Mouse (Mus musculus) adrenal gland, adult 8-10 months (tissue): ENCODE data around the gene Ermn. TPM values are rescaled to one million over a fixed set of nuclear protein-coding genes. Genes with fewer than 3 reads are reported as not detected.

Source experiments
- DNase-seq: peaks from one replicate; pipeline ENCODE4 v3.0.0; 2022
- total RNA-seq, 4 experiments: library from RNA; stranded (reverse); gene quantifications; 2 replicates each; pipeline ENCODE4 v1.2.4; 2022

The Ermn gene
- not detected for total RNA-seq

GRCm38 (mm10) chr2:58052821-58053581 is at the start of gene Ermn:
Ermn (minus strand) TSS chr2:58052864.
- DNase-seq, result no peak

DNA sequence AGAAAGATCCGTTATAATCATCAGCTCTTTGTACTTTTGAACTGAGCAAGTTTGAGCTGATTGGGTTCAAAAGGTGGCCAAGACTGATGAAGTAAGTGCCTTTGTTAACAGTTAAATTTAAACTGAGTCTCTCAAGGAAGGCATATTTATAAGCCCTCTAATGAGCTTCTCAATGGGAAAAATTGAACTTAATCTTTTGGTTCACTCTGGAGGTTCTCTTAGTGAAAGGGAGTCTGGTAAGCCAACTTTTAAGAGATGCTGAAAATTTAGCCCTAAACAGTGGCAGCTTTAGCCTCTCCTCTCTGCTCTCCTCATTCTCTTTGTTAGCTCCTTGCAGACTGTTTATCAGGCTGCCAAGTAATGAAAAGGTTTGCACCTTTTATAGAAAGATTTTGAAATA is 42.2 kb upstream of the Ermn start:
- DNase-seq, result no peak

DNA sequence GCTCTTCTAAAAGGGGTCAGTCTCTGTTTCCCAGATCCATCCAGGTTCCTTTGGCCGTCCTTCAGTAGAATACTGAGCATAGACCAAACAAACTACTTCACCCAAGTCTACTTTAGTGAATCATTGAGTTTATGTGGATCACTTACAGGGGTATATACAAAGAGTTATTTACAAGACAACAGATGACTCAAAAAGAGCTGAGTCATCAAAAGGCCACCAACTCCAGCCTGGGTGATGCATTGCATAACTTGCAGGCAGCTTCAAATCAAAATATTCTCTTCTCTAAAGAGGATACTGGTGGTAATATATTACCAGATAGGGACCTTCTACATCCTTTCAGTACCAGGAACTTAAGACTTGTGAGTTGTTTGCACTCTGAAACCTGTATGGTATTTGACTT is 33.8 kb upstream of the Ermn start:
- no peak for DNase-seq

DNA sequence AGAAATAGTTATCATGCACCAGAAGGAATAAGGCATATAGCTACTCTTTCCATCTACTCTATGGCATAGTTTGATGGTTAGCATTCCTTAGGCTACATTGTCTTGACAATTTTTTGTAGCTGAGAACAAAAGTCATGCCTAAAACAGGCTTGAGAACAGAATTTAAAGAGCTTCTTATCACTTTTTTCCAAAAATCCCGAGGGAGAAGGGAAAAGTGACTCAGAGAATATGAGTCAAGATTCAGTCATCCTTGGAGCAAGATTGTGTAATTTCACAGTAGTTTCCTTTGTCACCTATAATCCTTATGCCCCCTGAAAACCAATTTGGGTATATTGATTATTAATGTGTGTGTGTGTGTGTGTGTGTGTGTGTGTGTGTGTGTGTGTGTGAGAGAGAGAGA is 27.2 kb upstream of the Ermn start:
- DNase-seq, result no peak

GRCm38 (mm10) chr2:58055383-58055782 is 2.7 kb upstream of the Ermn start:
- peak; percentile 40 for DNase-seq

- DNase-seq, result no peak
Measured at GRCm38 (mm10) chr2:58041867-58042266, 10.8 kb downstream of the Ermn start.

DNA sequence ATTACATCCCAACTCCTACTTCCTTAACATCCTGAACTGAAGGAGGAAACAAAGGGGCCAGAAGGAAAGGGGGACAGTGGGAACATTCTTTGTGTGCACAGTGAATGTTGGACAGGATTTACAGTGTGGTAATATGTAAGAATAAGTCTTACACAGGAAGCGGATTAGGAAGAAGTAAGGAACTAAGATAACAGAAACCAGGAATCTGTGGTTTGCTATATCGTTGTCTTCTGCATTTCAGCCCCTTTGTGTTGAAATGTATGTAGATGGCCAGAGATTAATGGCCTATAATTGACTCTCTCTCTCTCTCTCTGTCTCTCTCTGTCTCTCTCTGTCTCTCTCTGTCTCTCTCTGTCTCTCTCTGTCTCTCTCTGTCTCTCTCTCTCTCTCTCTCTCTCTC is 15.7 kb downstream of the Ermn start:
- DNase-seq, result no peak

DNA sequence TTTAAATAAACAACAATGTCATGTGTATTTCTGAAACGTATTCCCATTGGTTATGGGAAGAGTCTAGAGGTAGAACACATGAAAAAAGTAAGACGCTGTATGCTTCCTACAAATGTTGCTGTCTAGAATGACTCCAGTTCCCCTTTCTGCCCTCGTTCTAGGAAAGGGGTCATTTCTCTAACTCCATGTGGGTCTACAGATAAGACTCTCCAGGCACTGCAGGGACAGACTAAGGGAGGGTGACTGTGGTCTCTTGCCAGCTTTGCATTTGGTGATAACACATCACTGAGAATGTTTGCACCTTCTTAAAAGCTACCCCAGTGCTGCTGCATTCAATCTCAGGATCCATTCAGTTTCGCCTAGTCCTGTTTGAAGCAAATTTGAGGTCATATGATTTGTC is 17.0 kb downstream of the Ermn start:
- no peak for DNase-seq

DNA sequence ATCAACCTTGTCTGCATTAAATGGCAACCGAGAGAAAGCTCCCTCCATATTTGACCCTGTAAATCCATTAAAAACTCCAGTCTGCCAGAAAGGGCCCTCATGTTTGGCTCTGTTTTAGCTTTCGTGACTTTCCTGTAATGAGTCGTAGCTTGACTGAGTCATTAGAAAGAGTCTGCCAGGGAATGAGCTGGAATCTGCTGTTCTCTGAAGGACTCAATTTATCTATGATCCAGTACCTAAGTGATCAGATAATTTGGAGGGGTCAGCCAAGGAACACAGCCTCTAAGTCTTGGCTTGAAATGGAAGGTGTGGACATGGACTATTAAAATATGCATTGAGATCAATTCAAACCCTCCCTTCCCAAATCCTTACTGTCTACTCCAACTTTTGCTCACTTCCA is 21.2 kb downstream of the Ermn start:
- DNase-seq, result peak; percentile 12

- DNase-seq, result no peak
Measured at GRCm38 (mm10) chr2:58029404-58029803, 23.3 kb downstream of the Ermn start.

- no peak for DNase-seq
Measured at GRCm38 (mm10) chr2:58026740-58027139, 25.9 kb downstream of the Ermn start.

GRCm38 (mm10) chr2:58023556-58023955 is 29.1 kb downstream of the Ermn start:
- DNase-seq, result no peak

GRCm38 (mm10) chr2:58007081-58007480 is 45.6 kb downstream of the Ermn start:
- DNase-seq, result no peak

- DNase-seq, result no peak
Measured at GRCm38 (mm10) chr2:58001497-58001896, 51.2 kb downstream of the Ermn start.

GRCm38 (mm10) chr2:57997752-57998430 is 54.8 kb downstream of the Ermn start, which contains the start of gene Galnt5:
Galnt5 (plus strand) TSS chr2:57997884.
- DNase-seq, result no peak

Other genes with a start within 250 kb of the Ermn start
- not detected for gene Galnt5, start 55.0 kb downstream of the Ermn start, total RNA-seq
- gene Cytip, start 142.7 kb upstream of the Ermn start, total RNA-seq, result 10 to 100 TPM; 15.7 to 22.5 (median 20.4) TPM